ENCODE assay signal across 19 mouse cellular contexts in the genomic region with DNA sequence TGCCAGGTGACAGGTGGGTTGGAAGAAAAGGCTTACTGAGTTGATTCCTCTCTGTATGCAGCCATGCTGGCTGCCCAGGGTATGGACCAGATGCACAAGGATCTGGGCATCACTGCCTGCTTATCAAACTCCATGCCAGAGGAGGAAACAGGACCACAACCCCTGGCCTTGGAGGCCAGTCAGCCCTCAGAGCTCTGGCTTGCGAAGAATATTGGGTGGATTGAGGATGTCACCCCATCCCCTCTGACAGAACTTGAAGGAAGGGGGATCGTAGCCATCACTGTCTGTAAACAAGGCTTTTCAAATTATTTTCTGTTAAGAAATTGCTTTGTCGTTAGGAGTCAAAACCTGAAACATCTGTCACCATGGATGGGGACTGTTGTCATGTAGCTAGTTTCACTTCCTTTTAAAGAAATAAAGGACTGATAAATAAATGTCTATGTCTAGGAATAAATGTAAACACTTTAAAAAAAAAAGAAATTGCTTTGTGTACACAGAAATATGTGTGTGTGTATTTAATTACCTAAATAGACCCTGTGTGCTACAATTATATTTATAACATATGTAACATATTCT. TPM values are rescaled to one million over a fixed set of nuclear protein-coding genes. Genes with fewer than 3 reads are reported as not detected.
DNase-seq lines count a peak whose midpoint lies in the region; ATAC-seq and TF ChIP-seq lines count a peak whose summit lies in the region.
"Had no signal": no experiment of that assay in that cellular context is flagged by ENCODE, and none has a peak within 500 bp of the region (broad histone marks: within the 10 kb centered on the region; RNA-seq: fewer than 3 reads in every experiment).

No protein-coding gene starts in this region.

- no peaks in the 10 kb centered on the region for H3K27me3 ChIP-seq in heart, embryonic 10.5 days (ENCODE audit: insufficient read depth, poor library complexity, severe bottlenecking)
- H3K27me3 ChIP-seq in forebrain, embryonic 10.5 days (ENCODE audit: poor library complexity, severe bottlenecking): no peaks in the 10 kb centered on the region
- H3K27me3 ChIP-seq: hindbrain, embryonic 13.5 days; intestine, embryonic 15.5 days had no signal

- H3K4me3 ChIP-seq in heart, embryonic 10.5 days: no peak overlapping the region
- no peak overlapping the region for H3K4me3 ChIP-seq in forebrain, embryonic 10.5 days
- H3K4me3 ChIP-seq in gastrocnemius, adult 2 months: no peak overlapping the region
- H3K4me3 ChIP-seq: heart, adult 2 months; hindbrain, embryonic 13.5 days; intestine, embryonic 15.5 days had no signal

- 86% methylated on average over 3 of the region's 3 CpGs for WGBS in heart, embryonic 10.5 days
- 94% methylated on average over 3 of the region's 3 CpGs for WGBS in forebrain, embryonic 10.5 days

- no peak for TF ChIP-seq CTCF in gastrocnemius, adult 2 months (IDR thresholded peaks at IDR 0.05)

- peak; percentile 62 for DNase-seq in A20 (ENCODE audit: low read depth, low spot score)
- peak; percentile 38 to 43 for DNase-seq in B cell, adult 2 months
- no peak for DNase-seq in heart, embryonic 10.5 days (ENCODE audit: low spot score)
- DNase-seq in liver: no peak
- no peak for DNase-seq in forebrain, embryonic 10.5 days (ENCODE audit: extremely low spot score, low spot score)
- no peak for DNase-seq in gastrocnemius, adult 2 months
- DNase-seq: adrenal gland, adult 8-10 months; adrenal gland, postnatal 25 days; cerebellum, adult 18-20 months; cerebellum, adult 9-10 months; forebrain, postnatal 0 days; gastrocnemius, postnatal 25 days; heart, adult 2 months had no signal

- peaks cover 14% of the 10 kb centered on the region for H3K4me1 ChIP-seq in heart, embryonic 10.5 days
- peaks cover 28% of the 10 kb centered on the region for H3K4me1 ChIP-seq in forebrain, embryonic 10.5 days

- no peak overlapping the region for H3K27ac ChIP-seq in heart, embryonic 10.5 days
- no peak overlapping the region for H3K27ac ChIP-seq in forebrain, embryonic 10.5 days
- no peak overlapping the region for H3K27ac ChIP-seq in gastrocnemius, adult 2 months
- H3K27ac ChIP-seq: heart, adult 2 months; hindbrain, embryonic 13.5 days; intestine, embryonic 15.5 days had no signal

- no peaks in the 10 kb centered on the region for H3K36me3 ChIP-seq in heart, embryonic 10.5 days
- no peaks in the 10 kb centered on the region for H3K36me3 ChIP-seq in forebrain, embryonic 10.5 days (replicated peaks)
- H3K36me3 ChIP-seq: hindbrain, embryonic 13.5 days; intestine, embryonic 15.5 days had no signal

- peak; percentile 65 for ATAC-seq in granulocyte monocyte progenitor cell, adult 5-6 weeks (replicated peaks; ENCODE audit: poor library complexity, severe bottlenecking)
- ATAC-seq in megakaryocyte progenitor cell, adult 5-6 weeks (replicated peaks; ENCODE audit: poor library complexity): peak; percentile 33
- ATAC-seq: forebrain, embryonic 14.5 days; forebrain, postnatal 0 days; hindbrain, embryonic 16.5 days; intestine, embryonic 15.5 days had no signal

- no peaks in the 10 kb centered on the region for H3K9me3 ChIP-seq in heart, embryonic 10.5 days
- H3K9me3 ChIP-seq in forebrain, embryonic 10.5 days: no peaks in the 10 kb centered on the region
- H3K9me3 ChIP-seq: hindbrain, embryonic 13.5 days; intestine, embryonic 15.5 days had no signal

- intact Hi-C loops in gastrocnemius, adult 2 months (cut with DNase I): no loop called here

RNA-seq across cellular contexts. Expression of a gene that starts 55.0 kb away (rescaled TPM):
- total RNA-seq in granulocyte monocyte progenitor cell, adult 5-6 weeks (2014; fragmentation: Nextera tagmentation): 78.0 and 98.0 TPM in 2 replicates
- total RNA-seq in granulocyte monocyte progenitor cell, adult 5-6 weeks (2017): 71.4 and 89.8 TPM in 2 replicates
- 84.0 and 107 TPM in 2 replicates for total RNA-seq in megakaryocyte progenitor cell, adult 5-6 weeks (2015)
- total RNA-seq in megakaryocyte progenitor cell, adult 5-6 weeks (2017): 73.8 and 96.3 TPM in 2 replicates
- polyA plus RNA-seq in heart, embryonic 10.5 days (2016; fragmentation: Nextera tagmentation; extraction: Ambion mirVana): 17.7 and 18.7 TPM in 2 replicates
- 24.9 and 30.7 TPM in 2 replicates for polyA plus RNA-seq in forebrain, embryonic 10.5 days (2016; fragmentation: Nextera tagmentation; extraction: Ambion mirVana)
- total RNA-seq in gastrocnemius, adult 2 months (2021): 10 to 100 TPM; 53.6 to 66.5 TPM

Comparison
In these comparisons a context has a peak if more than half of its experiments do, and no peak if none do; other contexts are left out.
1. DNase-seq: peak in A20 (single experiment) and B cell, adult 2 months (2 of 2); none in heart, embryonic 10.5 days (single experiment), liver (single experiment), forebrain, embryonic 10.5 days (single experiment) and gastrocnemius, adult 2 months (single experiment).